Mouse (Mus musculus) ovary, postnatal 14 days (tissue): ENCODE results near the gene Srgap3.
A peak's percentile ranks its signal among the peaks of the same experiment; 100 is the strongest.
"Not testable (repeated sequence)": the region's sequence is repeated elsewhere in the genome, so short reads cannot be mapped to it uniquely, and the experiment has no call there.

Experiments used
- DNase-seq: peaks from one replicate; pipeline ENCODE4 v3.0.0; 2022; ENCODE audit warnings: low spot score

Gene Srgap3

GRCm38 (mm10) chr6:112861351-112862297 lies 85.4 kb downstream of the Srgap3 start:
- no peak for DNase-seq

GRCm38 (mm10) chr6:112860290-112860689 lies 86.8 kb downstream of the Srgap3 start:
- not testable (repeated sequence) for DNase-seq

DNA sequence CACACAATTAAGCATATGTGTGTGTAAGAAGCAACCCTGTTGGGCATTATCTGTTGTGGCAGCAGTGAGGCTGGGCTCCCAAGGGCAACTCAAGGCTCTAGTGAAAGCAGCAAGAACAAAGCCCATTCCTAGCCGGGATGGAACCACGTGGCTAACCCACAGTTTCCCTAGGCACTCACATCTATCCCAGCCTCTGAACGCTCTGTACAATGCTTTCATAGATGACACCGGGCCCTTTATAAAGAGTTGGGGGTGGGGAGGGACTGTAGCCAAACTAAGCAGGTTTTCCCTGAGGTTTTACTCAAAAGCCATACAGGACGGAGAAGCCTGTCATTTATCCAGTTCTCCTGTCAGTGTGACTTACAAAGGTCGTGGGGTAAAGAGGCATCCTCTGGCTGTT lies 90.0 kb downstream of the Srgap3 start:
- DNase-seq: no peak

DNA sequence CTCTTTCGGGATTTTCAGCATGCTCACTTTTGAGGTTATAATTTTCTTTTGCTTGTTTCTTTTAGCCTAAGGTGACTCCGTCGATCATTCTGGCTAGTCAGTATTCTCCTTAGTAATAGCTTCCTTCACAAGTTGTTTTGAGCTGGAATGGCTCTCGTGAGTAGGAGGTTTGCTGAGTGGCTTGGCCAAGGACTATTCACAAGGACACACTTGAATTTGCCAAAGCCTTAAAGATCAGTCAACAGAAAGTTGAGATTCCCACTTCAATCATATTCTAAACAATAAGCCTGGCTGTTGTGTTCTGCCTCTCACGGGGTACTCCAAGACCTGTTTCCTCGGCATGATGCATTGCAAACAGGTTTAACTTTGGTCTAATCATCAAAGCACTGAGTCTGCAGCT lies 91.9 kb downstream of the Srgap3 start:
- DNase-seq: no peak

DNA sequence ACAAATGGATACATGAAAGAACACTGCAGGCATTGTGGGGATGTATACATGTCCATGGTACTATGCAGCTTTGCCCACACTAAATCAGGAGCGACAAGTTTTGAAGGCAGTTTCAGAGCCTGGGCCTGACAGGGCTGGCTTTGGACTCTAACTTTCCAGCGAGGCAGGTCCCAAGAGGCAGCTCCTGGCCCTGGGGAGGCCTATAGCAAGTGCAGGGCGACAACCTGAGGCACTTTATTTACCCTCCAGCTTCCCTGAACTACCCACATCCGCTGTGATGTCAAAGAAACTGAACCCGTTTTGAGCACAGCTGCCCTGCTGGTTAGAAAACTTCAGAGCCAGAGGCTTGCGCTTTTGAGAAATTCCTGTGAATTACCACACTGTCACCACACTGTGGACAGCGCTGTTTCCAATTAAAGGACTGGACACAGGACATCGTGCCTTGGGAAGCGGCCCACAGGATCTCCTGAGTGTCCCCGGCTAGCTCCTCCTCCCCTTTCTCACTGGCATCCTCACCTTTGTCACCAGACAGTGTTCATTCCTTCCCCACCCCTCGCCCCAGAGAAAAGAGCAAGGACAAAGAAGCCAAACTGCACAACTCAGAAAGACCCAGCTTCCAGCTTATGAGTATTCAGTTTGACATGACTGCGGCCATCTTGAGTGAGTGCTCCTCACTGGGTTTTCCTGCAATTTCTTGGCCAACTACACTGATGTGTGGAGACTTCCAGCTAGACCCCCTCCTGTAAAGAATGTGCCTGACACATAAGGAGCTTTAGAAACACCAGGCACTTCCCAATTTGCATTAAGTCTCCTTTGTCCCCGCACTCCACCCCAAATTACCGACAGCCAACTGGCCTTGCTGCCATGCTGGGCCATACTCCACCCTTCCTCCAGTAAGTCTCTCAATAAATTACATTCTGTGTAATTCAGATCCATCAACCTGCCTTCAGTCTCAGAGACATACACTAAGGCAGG lies 94.5 kb downstream of the Srgap3 start:
- no peak for DNase-seq

- DNase-seq: no peak
Observed at GRCm38 (mm10) chr6:112850745-112851144, 96.3 kb downstream of the Srgap3 start.

DNA sequence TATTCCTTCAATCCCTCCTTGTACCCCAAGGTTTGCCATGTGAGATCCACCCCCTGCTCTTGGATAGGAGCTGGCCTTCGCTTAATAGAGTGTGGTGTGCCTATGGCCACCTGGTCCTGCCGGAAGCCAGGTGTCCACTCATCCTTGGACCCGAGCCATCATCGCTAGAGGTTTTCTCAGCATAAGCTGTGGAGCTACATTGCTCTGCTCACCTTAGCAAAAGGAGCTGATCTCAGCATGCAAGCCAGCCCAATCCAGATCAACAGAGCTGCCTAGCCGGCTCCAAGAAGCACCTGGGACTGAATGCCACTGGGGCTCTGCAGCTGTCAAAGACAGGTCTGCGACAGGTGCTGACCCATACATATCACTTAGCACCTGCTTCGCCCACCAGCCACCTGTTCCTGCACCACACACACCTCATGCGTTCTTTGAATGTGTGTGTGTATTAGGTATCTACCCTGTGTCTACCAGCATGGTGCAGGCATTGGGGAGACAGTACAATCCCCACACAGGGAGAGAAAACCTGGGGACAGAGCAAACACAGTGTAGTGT lies 98.4 kb downstream of the Srgap3 start:
- DNase-seq: no peak

DNA sequence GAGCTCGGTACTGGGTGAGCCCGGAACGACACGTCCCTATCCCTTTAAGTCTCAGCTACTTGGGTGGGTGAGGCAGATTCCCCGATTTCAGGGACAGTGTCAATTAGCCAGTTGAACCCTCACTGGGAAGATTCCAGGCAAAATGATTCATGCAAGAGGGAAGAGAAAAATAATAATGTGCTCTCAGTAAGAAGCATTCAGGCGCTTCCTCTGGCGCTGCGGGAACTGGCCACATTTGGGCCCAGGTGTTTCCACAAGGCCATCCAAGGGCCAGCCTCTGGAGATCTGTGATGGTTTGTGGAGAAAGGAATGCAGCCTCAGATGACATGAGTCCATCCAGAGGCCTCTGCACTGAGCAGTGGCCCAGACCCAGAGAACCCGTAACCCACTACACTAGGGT lies 100.2 kb downstream of the Srgap3 start:
- no peak for DNase-seq

DNA sequence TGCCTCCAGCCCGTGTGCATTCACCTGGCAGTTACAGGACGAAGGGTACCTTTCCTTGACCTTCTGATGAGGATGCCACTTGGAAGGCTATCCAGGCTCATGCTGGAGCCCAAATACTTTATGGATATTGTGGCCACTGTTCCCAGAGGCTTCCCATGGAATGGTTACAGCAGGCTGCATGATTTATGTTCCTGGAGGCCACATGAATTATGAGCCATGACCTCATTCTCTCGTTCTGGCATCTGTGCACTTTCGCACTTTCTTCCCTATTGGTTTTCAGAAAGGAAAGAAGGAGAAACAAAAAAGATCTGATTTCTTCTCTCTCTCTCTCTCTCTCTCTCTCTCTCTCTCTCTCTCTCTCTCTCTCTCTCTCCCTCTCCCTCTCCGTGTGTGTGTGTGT lies 104.6 kb downstream of the Srgap3 start:
- DNase-seq: peak; percentile 21

- DNase-seq: no peak
Observed at GRCm38 (mm10) chr6:112840400-112840799, 106.7 kb downstream of the Srgap3 start.

GRCm38 (mm10) chr6:112839391-112839790 lies 107.7 kb downstream of the Srgap3 start:
- DNase-seq: no peak

- no peak for DNase-seq
Observed at GRCm38 (mm10) chr6:112838879-112839278, 108.2 kb downstream of the Srgap3 start.

GRCm38 (mm10) chr6:112836712-112837111 lies 110.4 kb downstream of the Srgap3 start:
- no peak for DNase-seq

DNA sequence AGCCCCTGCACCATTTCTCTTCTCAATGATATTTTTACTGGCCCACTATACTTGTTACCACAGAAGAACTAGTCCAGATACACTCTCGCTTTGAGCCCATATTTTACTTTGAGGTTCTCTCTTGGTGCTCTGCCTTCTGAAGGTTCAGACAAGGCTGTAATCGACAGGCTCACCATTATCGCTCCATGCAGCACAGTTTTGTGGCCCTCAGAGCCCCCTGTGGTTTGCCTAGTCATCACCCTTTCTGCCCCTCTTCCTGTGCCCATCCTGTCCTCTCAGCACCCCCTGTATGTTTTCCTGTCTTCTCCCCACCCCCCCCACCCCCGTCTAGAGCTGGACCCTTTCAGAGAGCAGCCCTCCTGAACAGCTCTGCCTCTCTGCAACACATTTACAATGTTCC lies 111.7 kb downstream of the Srgap3 start:
- no peak for DNase-seq

GRCm38 (mm10) chr6:112834430-112834829 lies 112.6 kb downstream of the Srgap3 start:
- DNase-seq: no peak

- DNase-seq: no peak
Observed at GRCm38 (mm10) chr6:112833763-112834162, 113.3 kb downstream of the Srgap3 start.

DNA sequence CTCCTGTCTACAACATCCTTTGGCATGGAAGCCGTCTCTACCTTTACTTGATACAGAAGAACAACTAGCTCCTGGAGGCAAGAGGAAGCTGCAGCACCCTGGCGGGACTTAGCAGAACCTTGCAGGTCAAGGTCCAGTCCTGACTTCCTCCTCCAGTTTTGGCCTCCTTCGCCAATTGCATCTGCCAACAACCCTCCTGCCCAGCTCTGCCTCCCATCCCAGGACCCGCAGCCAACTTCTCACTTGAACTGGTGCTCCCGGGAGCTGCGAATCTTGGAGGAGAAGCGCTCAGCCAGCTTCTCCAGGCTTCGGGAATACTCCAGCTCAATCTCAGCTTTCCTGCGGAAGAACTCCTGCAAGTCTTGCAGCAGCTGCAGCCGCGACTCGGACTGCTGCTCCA lies 117.9 kb downstream of the Srgap3 start:
- DNase-seq: no peak

DNA sequence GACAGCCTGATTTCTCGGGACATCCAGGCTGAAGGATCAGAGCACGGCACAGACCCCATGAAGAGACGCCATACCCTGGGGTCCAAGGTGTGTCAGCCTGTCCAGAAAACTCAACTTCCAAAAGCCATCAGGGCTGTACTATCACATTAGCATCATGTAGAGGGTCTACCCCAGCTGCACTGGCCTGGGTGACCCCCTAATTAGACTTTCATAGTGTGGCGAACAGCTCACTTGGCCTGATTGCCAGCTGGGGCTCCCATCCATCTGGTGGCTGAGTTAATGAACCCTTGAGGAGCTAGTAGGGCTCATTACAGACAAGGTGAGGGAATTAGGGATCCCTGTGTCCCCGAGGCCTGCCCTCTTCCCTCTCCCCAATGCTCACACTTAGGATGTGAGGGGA lies 118.6 kb downstream of the Srgap3 start:
- no peak for DNase-seq

DNA sequence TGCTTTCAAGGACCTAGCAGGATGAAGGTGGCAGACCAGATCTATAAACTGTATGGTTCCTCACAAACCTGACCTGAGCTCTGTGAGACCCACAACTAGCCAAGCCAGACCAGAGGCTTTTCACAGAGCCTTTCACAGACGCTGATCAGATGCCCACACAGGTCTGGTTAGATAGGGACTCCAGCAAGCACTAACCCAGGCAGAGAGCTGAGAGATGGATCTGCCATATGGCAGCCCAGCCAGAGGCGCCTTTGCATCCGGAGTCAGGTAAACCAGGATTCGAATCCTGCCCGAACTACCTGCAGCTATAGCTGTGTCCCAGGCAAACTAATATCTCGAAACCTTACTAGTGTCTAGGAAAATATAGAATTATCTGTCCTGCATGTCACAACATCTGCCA lies 121.4 kb downstream of the Srgap3 start:
- DNase-seq: no peak

GRCm38 (mm10) chr6:112823096-112823495 lies 124.0 kb downstream of the Srgap3 start:
- no peak for DNase-seq

DNA sequence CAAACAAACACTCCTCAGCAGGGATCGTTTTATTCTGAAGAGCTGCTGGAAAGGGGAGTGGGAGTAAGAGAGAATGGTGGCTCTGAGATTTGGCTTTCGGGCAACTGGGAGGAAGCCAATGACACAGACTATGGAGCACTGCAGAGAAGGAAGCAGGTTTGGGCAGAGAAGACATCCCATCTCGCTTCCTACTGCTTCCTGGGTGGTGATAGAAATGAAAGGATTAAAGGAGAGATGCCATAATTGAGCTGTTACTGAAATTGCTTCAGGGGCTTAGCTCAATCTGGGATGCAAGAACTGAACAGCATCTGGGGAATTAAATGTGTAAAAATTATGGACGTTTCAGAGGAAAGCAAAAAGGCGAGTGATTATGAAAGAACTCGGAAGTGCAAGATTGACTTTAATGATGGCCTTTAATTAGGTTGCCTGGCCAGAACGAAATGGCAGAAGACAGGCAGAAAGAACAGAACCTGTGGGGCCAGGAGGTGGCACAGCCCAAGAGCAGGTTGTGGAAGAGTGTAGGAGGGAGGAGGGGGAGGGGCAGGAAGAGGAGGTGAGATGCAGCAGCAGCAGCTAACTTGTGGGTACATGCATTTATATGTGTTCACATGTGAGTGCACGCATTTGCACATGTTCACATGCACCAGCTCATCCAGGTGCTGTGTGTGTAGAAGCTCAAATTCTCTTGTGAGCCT lies 126.6 kb downstream of the Srgap3 start:
- no peak for DNase-seq

DNA sequence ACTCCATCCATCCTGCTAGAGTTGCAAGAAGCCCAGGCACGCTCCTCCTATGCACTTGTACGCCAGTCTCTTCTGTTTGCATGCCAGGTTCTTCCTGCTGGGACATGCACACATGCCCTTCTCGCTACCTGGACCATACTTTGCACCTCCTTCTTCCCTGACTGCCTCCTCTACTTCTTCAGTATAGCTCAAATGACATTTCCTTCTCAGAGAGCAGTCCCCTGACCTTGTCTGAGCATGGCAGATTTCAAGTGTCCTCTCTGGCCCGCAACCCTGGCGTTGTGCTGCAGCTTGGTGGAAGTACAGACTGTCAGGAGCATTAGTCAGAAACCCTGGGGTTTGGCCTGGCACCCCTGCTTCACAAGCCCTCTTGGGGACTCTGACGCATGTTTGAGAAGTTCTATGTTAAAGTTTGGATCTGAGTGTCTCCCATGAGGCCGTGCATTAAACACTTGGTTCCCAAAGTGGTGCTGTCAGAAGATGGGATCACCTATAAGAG lies 128.6 kb downstream of the Srgap3 start:
- no peak for DNase-seq
